Mouse (Mus musculus): ENCODE data around the gene Rnf7.

The Rnf7 gene

DNA sequence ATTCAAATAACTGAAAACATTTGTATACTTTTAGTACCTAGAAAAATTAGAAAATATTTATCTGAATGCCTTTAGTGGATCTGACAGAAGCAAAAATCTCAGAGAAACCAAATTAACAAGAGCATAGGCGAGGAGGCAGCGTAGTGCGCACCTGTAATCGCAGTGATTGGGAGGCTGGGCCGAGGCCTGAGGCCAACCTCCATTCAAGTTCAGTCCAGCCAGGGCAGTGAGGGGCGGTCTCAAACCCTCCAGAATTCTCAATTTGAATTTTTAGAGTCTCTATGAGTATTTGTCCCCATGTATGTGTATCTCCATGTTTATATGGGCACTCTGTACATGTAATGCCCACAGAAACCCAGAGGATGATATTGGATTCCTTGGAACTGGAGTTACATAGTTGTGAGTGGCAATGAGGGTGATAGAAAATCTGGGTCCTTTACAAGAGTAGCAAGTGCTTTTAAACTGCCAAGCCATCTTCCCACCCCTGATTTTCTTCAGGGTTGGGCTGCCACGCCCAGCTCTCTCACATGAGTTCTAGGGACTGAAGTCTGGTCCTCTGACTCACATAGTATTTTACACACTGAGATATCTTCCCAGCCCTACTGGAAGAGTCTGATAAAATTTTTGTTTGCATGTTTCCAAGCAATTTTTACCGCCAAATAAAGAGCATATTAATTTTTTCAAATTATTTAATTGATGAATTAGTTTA, 8.1 kb downstream of the Rnf7 start:
- no peak for DNase-seq (ENCODE audit: low spot score in 2 of 2)

DNA sequence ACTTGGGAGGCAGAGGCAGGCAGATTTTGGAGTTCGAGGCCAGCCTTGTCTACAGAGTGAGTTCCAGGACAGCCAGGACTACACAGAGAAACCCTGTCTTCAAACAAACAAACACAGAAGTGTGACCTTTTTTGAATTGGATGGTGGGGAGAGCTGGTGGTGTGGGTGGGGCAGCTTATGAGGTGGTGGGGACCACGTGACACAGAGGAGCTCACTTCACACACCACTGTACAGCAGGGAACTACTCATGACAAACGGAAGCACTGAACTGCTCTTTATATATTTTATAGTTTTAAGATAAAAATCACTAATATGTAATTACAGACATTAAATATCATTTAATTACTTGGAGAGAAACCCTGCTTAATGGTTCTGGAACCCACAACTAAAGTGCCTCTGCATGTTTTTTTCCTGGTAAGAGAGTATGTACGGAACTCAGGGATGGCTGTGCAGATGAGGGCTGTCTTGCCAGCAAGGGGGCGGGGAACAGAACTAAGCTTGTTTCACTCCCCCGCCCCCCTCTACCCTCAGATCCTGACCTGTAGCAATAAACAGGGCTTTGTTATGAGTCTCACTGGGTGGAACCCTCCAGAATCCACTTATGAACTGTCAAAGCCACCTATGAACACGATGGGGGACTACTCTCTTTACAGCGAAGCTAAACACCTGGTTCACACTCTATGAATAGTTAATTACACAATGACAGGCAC, 8.8 kb downstream of the Rnf7 start:
- no peak for DNase-seq (ENCODE audit: low spot score in 2 of 2)

DNA sequence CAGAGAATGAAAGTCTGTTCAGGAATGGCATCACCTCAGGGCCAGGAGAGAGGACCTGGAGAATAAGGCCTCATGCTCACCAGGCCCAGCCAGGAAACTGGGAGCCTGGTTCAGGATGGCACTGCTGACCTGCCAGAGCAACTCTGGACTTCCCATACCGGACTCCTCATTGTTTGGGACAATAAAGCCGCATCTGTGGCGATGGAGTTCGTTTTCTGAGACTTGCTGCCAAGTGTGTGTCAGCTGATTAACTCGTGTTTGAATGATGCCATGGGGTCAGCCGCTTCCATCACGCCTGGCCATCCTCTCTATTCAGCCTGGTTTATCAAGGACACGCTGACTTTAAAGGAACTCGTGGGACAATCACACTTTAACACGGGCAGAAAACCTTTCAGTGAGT, 14.8 kb downstream of the Rnf7 start:
- no peak for DNase-seq (ENCODE audit: low spot score in 2 of 2)

DNA sequence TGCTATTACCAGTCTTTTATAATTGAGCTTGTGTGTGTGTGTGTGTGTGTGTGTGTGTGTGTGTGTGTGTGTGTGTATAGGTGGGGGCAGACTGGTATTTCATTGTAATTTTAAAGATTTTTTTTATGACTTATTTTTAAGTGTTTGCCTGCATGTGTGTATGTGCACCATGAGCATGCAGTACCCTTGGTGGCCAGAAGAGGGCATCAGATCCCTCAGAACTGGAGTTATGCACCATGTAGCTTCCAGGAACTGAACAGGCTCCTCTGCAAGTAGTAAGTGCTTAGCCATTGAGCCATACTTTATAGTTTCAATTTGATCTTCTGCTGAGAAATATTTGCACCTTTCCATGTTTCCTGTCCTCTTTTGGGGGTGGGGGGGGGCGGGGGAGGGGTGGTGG, 16.9 kb downstream of the Rnf7 start:
- no peak for DNase-seq (ENCODE audit: low spot score in 2 of 2)

DNA sequence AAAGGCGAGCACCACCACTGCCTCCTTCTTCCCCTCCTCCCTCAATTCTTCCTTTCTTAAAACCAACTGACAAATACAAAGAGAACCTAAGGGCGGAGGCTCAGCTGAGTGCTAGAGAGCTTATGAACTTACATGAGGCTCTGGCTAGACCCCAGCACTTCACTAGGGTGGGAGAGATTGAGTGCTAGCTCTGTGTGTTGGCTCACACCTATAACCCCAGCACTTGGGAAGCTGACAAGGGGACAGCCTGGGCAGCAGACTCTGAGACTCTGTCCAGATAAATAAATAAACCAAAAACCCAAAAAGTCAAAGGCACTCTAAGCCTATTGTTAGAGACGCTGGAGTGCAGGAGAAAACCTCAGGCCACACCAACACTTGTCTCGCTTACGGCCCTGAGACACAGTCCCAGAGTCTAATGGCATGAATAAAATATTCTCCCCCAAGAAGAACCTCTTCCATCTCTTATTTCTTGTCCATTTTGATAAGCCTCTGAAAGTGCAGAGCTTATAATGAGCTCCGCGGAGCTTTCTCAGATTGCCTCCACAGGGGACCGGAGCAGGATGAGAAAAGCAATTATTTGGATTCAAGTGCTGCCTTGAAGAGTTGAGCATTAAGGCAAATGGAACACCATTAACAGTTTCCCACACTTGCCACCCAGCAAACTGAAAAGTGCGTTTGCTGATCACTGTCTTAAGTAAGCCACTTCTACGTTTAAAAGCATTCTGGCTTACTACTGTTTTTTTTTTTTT, 18.2 kb downstream of the Rnf7 start:
- DNase-seq (ENCODE audit: low spot score in 2 of 2): no peak

DNA sequence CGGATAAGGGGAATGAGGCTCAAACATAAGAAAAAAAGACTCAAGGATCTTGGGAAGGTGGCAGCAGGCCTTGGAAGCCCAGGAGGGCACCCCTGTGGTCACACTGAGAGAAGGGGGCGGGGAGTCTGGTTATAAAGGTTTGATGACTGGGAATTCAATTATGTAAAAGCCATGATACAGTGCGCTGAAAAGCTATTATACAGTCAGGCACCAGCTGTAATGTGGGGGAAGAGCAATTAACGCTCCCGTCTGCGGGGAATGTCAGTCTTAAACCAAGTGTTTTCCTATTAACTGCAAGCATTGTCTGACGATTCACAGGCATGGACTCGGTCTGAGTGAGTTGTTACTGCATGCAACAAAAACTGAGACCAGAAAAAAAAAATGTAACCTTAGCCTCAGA, 22.9 kb downstream of the Rnf7 start:
- DNase-seq (ENCODE audit: low spot score in 2 of 2): no peak

DNA sequence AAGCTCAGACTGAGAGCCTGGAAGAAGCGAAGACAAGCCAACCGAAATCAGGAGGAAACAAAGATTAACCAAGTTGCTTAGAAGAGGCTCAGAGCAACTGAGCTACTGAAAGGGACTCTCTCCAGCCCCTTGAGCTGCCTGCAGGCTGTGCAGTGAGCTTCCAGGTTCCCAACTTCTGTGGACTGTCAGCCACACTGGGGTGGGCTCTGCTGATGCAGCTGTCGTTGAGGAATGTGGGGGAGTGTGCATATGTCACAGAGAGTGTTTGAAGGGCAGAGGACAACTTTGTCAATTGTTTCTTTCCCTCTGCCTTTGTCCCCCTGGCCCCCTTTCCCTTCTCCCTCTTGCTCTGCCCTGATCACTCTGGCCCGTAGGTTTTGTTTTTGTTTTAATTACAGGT, 25.5 kb downstream of the Rnf7 start:
- no peak for DNase-seq (ENCODE audit: low spot score in 2 of 2)

DNA sequence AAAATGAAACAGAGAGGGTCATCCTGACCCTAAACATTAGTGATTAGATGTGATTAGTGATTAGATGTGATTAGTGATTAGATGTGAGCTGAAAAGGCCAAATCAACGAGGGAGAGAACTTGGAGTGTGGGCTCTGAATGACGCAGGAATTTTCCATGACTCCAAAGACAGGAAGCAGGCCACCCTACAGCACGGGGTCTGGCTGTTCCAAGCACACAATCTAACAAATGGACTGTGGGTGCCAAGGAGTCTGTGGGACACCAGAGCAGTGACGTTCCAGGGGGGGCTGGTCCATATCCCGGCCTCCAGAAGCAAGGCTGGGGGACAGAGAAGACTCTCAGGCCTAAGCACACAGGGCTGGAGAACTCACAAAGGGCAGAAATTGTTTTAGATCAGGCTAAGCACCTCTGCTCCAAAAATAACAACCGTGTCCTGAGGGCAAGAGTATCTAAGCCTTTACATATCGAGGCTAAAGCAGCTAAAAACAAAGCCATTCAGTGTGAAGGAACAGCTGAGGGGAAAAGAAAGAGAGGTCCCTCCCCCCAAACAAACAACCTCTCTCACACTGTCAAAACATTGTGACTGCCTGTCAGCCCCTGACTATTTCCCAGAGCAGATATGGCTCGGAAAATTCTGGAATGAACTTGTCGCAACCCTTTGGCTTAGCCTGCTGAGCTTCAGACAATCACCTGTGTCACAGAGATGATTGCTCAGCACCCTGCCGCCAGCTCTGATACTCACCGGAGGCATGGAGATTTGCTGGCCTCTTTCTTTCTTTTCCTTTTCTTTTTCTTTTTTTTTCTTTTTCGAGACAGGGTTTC, 27.4 kb downstream of the Rnf7 start:
- DNase-seq (ENCODE audit: low spot score in 2 of 2): no peak

DNA sequence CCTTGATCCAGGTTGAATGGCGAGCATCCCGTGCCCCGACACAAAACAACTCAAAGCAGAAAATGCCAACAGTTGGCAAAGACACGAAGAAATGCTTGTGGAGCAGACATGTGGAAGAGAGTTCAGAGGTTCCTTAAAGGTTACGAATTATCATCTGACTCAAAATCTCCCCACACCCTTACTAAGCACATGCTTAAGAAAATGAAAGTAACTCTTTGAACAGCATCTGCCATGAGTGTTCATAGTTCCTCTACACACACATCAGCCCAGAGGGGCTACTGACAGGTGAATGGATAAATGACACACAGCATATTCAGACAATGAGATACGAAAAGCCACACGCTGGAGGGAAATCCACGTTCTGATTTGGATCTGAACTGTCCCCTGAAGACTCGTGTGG, 29.0 kb downstream of the Rnf7 start:
- DNase-seq (ENCODE audit: low spot score in 2 of 2): no peak

DNA sequence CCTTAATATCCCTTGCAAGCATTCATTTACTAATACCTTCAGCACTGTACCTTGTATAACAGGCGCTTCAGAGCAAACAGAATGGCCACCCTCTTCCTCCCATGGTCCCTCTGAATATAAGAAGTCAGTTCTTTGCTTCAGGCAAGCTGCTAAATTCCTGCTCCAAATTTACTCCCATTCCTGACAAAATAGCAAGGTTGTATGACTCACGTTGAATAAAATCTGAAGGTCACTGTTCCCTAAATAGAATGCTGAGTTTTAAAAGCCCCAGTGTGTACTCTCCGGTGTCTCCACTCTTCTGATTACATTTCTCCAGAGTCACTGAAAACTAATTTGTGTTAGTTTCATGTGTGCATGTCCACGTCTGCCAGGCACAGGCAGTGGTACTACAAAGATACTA, 33.1 kb downstream of the Rnf7 start:
- DNase-seq (ENCODE audit: low spot score in 2 of 2): no peak

DNA sequence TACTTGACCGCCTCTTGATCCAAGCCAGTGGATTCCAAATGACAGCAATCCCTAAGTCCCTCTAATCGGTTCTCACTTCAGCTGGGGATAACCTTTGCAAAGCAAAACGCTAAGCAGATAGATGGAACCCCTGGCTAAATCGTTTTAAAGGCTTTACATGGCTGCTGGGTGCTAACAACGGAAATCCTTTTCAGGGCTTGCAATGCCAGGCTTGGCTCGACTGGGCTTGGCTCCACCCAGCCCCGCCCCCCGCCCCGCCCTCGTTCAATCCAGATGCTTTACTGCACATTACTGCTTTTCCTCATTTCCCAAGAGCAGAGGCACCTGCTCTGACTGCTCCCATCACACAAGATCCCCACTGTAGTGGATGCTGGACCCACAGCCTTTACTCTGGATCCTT, 36.4 kb downstream of the Rnf7 start:
- DNase-seq (ENCODE audit: low spot score in 2 of 2): no peak

DNA sequence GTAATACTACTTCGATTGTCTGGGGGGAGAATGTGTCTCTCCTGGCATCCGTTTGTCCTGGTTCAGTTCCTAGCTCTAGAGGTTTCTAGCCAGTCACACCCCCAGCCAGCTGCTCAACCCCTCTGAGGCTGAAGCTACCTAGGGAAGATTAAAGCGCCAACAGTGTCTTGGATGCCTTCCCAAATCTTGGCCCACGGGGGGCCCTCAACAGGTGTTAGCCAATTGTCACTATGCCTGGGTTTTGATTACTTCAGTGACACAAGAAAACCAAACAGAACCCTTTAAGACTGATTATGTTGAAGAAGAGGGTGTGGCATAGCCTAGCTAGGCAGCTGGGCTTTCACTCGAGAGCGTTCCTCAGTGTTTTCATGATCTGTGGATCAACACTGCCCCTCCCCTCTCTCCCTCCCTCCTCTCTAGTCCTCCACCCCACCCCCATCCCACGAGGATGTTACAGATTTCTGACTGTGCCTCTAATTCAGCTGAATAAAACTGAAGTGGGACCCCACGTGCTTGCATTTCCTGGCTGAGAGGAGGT, 40.1 kb downstream of the Rnf7 start:
- DNase-seq (ENCODE audit: low spot score in 2 of 2): no peak

DNA sequence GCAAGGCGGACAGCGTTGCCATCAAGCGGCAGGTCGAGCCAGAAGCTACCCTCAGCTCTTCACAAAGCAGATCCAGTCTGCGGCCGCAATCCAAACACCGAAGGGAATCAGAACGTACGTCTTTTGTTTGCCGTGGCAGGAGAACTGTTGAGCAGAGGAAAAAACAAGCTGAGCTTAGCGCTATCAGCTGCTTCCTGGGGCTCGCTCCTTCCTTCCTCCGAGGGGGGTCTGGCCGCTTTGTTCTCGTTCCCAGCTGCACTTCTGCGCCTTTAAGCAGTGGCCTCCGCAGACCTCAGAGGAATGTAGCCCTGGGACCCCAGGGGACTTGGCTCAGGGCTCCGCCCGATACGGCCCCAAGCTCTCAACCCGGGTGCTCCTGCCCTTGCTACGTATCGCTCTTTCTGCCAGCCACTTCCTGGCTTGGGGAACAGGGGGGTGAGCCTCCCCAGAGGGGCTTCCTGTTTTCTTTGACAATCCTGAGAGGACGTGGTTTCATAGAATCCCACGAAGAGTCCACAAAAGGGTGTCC, 40.6 kb downstream of the Rnf7 start:
- DNase-seq (ENCODE audit: low spot score in 2 of 2): peak; percentile 64 to 66

DNA sequence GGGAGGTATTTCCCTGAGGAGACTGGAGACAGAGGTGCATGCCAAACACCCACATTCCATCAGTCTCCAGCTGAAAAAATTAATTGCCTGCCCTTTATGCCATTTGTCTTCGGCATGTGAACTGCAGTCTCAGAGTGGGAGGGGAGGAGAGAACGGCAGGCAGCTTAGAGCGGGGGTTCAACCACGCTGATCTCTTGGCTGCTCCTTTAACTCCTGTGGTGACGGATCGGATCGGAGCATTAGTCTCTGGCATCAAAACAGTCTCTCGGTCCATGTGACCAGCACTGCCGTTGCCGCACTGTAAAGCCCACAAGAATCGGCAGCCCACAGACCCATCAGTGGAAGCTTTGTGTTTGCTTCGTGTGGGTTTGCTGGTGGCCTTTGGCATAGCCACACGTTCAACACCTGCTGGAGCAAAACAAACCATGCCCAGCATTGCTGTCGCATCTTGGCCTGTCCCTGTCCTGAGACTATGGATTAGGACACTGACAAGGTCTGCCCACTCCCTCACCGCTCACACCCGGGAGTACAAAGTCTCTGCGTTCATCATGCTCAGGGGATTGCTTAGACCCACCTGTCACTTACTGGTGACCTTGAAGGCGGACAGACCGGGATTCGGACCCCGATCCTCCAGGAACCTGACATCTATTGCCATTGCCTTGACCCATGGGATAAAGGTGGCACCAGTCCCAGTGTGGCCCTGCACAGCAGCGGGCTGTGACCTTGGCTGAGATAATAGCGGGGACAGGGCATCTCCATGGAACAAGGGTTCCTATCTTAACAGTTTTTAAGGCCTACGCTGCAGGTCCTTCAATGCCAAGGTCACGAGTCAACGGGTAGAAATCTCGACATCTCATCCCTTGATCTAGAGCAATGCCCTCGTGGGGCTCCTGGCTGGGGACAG, 41.3 kb downstream of the Rnf7 start:
- DNase-seq (ENCODE audit: low spot score in 2 of 2): peak; percentile 30 to 35

DNA sequence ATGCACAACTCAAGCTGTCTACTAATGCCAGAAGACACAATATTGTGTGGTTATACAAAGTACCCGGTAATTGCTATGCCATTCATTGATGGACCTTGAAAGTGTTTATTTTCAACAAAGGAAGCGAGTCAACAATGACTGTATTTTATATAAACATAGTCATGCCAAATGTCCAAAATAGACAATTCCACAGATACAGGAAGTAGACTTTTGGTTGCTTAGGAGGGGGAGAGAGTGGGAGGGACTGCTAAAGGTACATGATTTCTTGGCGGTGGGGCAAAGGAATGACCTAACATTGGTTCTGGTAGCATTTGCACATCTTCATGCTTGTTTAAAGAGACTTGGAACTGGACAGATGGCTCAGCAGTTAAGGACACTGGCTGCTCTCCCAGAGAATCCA, 45.9 kb downstream of the Rnf7 start:
- no peak for DNase-seq (ENCODE audit: low spot score in 2 of 2)

DNA sequence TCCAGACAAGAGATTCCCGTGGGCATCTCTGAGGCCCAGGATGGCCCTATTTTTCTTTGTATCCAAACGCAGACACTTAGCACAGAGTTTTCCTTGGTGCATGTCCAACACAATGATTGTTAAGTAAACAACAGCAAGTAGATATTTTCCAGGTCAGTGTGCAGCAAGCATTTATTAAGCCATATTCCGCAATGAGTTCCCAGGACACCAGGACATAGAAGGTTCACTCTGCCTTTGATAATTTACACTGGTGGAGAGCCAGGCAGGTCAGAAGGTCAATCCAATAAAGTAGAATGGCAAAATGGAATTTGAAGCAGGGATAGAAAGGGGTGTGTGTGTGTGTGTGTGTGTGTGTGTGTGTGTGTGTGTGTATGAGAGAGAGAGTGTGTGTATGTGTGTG, 47.4 kb downstream of the Rnf7 start:
- DNase-seq (ENCODE audit: low spot score in 2 of 2): no peak

DNA sequence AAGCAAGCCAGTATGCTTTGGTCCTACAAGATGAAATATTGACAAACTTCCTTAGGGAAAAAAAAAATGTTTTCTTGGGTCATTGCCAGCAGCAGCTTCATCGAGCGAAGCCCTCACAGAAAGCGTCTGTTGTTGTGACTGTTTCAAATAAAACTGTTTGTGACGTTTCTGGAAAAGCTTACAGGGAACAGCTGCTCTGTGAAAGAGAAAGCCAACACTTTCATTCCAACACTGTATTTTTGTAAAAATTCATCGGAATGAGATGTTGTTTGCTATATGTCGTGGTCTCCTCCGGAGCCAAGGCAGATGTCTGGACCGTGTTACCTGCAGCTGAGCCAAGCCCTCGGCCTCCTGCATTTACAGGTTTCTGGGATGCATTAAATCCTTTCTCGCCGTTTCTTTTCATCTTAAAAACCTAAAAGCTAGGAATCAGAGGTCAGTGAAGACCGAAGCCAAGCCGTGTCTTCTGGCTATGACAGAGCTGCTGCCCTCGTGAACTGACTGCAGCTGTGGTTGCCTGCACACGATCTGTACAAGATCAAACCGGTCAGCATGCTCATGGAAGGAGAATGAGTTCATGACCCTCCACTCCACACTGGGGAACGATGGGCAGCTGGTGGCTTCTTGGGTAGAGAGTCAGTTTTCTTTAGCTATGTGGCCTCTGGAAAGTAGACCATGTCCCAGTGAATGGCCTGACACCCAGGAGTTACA, 50.0 kb downstream of the Rnf7 start:
- peak; percentile 33 to 66 for DNase-seq (ENCODE audit: low spot score in 2 of 2)

DNA sequence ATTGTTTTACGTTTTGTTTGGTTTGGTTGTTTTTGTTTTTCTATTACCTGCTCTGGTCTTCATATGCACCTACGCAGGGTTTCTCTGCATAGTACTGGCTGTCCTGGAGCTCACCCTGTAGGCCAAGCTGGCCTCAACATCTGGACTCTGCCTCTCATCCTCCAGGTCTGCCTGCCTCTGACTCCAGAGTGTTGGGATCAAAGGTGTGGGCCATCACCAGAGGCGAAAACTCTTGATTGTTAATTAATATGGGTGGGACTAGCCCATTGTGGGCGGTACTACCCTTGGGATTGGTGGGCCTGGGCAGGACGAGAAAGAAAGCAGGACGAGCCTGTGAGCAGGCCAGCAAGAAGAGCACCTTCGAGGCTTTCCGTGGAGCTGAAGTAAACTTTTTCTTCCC, 54.4 kb downstream of the Rnf7 start:
- no peak for DNase-seq (ENCODE audit: low spot score in 2 of 2)

Measured in right cerebral cortex, postnatal 10 days (tissue).